Mouse (Mus musculus) liver, embryonic 16.5 days (tissue): Measurements from ENCODE around the gene Ippk. TPM values are rescaled to one million over a fixed set of nuclear protein-coding genes. Genes with fewer than 3 reads are reported as not detected.

Experiments used
- ATAC-seq: fragments of 200-750 bp; cut with Nextera tagmentation; 2 replicates; pipeline ENCODE4 v1.8.0; 2017; ENCODE audit warnings: low read depth, mild to moderate bottlenecking, moderate number of reproducible peaks, moderate library complexity
- H3K27ac ChIP-seq: fragments of 300-500 bp; sonication (generic); 2 replicates; pipeline ENCODE4 v1.5.1; 2014; ENCODE audit warnings: mild to moderate bottlenecking, low read length
- H3K27me3 ChIP-seq: fragments of 300-500 bp; sonication (generic); 2 replicates; pipeline ENCODE4 v1.6.1; 2014; ENCODE audit warnings: low read depth, low read length, mixed read lengths; ENCODE audit not compliant: control insufficient read depth, insufficient read depth
- H3K36me3 ChIP-seq: fragments of 300-500 bp; sonication (generic); 2 replicates; pipeline ENCODE4 v1.6.1; 2014; ENCODE audit warnings: mild to moderate bottlenecking; ENCODE audit not compliant: control insufficient read depth, insufficient read depth
- H3K4me1 ChIP-seq: fragments of 300-500 bp; sonication (generic); 2 replicates; pipeline ENCODE4 v1.6.1; 2014; ENCODE audit warnings: low read depth, low read length, mixed read lengths; ENCODE audit not compliant: control insufficient read depth
- H3K4me2 ChIP-seq: fragments of 300-500 bp; sonication (generic); 2 replicates; pipeline ENCODE4 v1.6.1; 2014; ENCODE audit warnings: low read depth, low read length, mixed read lengths
- H3K4me3 ChIP-seq: fragments of 300-500 bp; sonication (generic); 2 replicates; pipeline ENCODE4 v1.5.1; 2014; ENCODE audit warnings: low read depth, mild to moderate bottlenecking, low read length
- H3K9ac ChIP-seq: fragments of 300-500 bp; sonication (generic); 2 replicates; pipeline ENCODE4 v1.6.1; 2014; ENCODE audit warnings: low read depth, low read length
- H3K9me3 ChIP-seq: fragments of 300-500 bp; sonication (generic); replicated peaks from 2 replicates; pipeline ENCODE4 v1.6.1; 2016; ENCODE audit warnings: low read length; ENCODE audit not compliant: control insufficient read depth
- WGBS: fragments of 180-500 bp; shearing (Covaris S2); extraction: QIAGEN DNeasy Blood & Tissue Kit; methylation state at CpG from one replicate; pipeline ENCODE4 v1.1.7; 2014; ENCODE audit not compliant: insufficient replicate concordance; 5-methylcytosine and 5-hydroxymethylcytosine counted together
- polyA plus RNA-seq: library from polyadenylated mRNA; unstranded; fragments of >200 nt; fragmentation: Nextera tagmentation; extraction: Ambion mirVana; gene quantifications from 2 replicates; pipeline ENCODE4 v1.2.1, GENCODE M21; 2015

The Ippk gene
- polyA plus RNA-seq, 1 experiment from 2014 or later = 6.8 TPM

GRCm38 (mm10) chr13:49384751-49385463 is 36.1 kb upstream of the Ippk start:
- Histone ChIP-seq H3K4me1 (peaks cover 2% of the 10 kb centered on the region; the same call in 1 of the 2 replicates), H3K36me3 (peaks cover 33% of the 10 kb centered on the region), H3K4me3 (no peak overlapping the region), H3K9me3 (no peaks in the 10 kb centered on the region), H3K27ac (no peak overlapping the region), H3K27me3 (no peaks in the 10 kb centered on the region), H3K9ac (no peak overlapping the region), H3K4me2 (no peak overlapping the region)
- 74% methylated on average over 16 of the region's 16 CpGs for WGBS
- no peak for ATAC-seq

GRCm38 (mm10) chr13:49391374-49391773 is 29.7 kb upstream of the Ippk start:
- Histone ChIP-seq H3K27me3 (no peaks in the 10 kb centered on the region), H3K4me3 (no peak overlapping the region), H3K9me3 (no peaks in the 10 kb centered on the region; the same call in 1 of the 2 replicates), H3K4me2 (no peak overlapping the region), H3K27ac (no peak overlapping the region), H3K4me1 (peaks cover 5% of the 10 kb centered on the region), H3K9ac (no peak overlapping the region), H3K36me3 (peaks cover 4% of the 10 kb centered on the region)
- no peak for ATAC-seq
- WGBS = 85% methylated on average over 2 of the region's 2 CpGs

GRCm38 (mm10) chr13:49393579-49393978 is 27.5 kb upstream of the Ippk start:
- Histone ChIP-seq H3K4me1 (peaks cover 5% of the 10 kb centered on the region), H3K36me3 (no peaks in the 10 kb centered on the region), H3K4me2 (no peak overlapping the region), H3K9ac (no peak overlapping the region), H3K27ac (no peak overlapping the region), H3K9me3 (no peaks in the 10 kb centered on the region; the same call in 1 of the 2 replicates), H3K27me3 (no peaks in the 10 kb centered on the region), H3K4me3 (no peak overlapping the region)
- 33% methylated on average over 1 of the region's 1 CpGs for WGBS
- no peak for ATAC-seq

DNA sequence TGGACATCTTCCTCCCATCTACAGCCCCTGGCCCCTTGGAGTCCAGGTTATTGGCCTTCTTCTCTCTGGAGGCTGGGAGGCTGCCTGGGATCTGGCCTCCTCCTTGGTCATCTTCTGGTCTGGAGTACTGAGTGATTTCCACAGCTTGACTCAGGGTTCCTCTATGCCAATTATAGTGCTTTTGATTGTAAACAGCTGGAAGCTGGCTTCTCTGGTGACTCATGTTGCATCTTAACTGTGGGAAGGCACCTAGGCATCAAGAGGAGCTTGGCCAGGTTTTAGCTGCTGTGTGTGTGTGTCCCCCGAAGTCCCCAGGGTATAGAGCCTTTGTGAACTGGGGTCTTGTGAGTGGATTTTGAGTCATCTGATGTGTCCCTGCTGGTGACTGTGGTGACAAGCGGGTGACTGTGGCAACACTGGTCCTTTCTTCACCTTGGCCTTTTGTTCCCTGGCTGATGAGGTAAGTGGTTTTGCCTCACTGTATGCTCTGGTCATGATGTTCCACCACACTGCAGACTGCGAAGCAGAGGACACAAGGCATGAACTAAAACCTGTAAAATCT is 26.1 kb upstream of the Ippk start:
- Histone ChIP-seq H3K36me3 (no peaks in the 10 kb centered on the region), H3K27me3 (no peaks in the 10 kb centered on the region), H3K27ac (no peak overlapping the region), H3K9ac (no peak overlapping the region), H3K9me3 (no peaks in the 10 kb centered on the region; the same call in 1 of the 2 replicates), H3K4me2 (no peak overlapping the region), H3K4me1 (peaks cover 5% of the 10 kb centered on the region), H3K4me3 (no peak overlapping the region)
- no peak for ATAC-seq
- WGBS = 57% methylated on average over 3 of the region's 3 CpGs

DNA sequence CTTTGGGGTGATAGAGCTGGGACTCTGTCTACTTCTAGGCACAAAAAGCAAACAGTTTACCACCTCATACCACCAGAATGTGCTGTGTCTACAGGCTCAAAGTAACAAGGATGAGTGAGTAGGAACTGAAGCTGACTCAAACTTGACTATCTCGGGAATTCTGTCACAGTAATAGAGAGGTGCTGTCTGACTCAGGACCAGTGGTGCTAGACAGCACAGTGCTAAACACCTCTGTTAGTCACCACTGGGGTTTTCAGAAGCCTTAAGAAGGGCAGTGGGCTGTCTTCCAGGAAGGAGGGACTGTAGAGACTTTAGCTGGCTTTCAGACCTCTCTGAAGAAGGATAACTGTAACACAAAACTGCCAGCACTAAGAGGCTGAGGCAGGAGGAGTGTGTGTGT is 24.3 kb upstream of the Ippk start:
- H3K4me1 ChIP-seq = peaks cover 5% of the 10 kb centered on the region
- H3K4me2 ChIP-seq = no peak overlapping the region
- WGBS = 57% methylated on average over 1 of the region's 1 CpGs
- H3K4me3 ChIP-seq = no peak overlapping the region
- no peak overlapping the region for H3K9ac ChIP-seq
- no peaks in the 10 kb centered on the region for H3K9me3 ChIP-seq
- H3K36me3 ChIP-seq = no peaks in the 10 kb centered on the region
- ATAC-seq = no peak
- no peaks in the 10 kb centered on the region for H3K27me3 ChIP-seq
- no peak overlapping the region for H3K27ac ChIP-seq

DNA sequence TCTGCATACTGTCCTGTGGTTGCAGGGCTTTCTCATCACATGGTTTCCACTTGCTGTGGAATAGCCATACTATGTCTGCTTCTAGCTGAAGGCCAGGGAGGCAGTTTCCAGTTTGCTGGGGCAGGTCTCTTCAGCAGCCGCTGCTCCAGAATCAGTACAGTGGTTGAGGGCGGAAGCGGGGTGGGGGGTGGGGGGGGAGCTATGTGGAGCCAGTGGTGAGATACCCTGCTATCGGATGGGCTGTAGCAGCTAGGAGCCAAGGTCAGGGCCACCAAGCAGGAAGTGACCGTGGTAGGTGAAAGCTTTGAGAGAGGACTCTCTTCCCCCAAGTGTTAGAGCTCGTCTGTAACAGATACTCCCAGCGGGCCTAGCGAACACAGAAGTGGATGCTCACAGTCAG is 22.9 kb upstream of the Ippk start:
- Histone ChIP-seq H3K4me3 (no peak overlapping the region), H3K4me2 (no peak overlapping the region), H3K4me1 (peaks cover 4% of the 10 kb centered on the region), H3K27me3 (no peaks in the 10 kb centered on the region), H3K9me3 (no peaks in the 10 kb centered on the region), H3K9ac (no peak overlapping the region), H3K27ac (no peak overlapping the region), H3K36me3 (no peaks in the 10 kb centered on the region)
- ATAC-seq = no peak
- WGBS = 35% methylated on average over 8 of the region's 8 CpGs

DNA sequence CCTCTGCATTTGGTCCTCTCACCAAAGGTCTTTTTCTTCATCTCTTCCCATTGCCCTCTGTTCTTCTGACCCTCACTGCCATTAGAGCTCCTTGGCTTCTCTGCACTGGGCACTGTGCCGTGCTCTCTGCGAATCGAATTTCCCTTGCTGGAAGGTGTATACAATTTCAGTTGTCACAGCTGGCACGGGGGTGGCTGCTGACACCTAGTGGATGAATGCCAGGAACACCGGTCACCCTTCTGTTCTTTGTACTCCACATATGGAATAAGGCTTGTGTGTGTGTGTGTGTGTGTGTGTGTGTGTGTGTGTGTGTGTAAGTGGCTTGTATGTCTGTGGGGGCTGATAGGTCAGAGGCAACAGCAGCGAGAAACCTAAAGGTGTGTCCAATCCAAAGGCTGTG is 20.9 kb upstream of the Ippk start:
- ATAC-seq = no peak
- 46% methylated on average over 6 of the region's 6 CpGs for WGBS
- Histone ChIP-seq H3K4me1 (no peaks in the 10 kb centered on the region), H3K27me3 (no peaks in the 10 kb centered on the region), H3K4me2 (no peak overlapping the region), H3K9ac (no peak overlapping the region), H3K36me3 (no peaks in the 10 kb centered on the region), H3K9me3 (no peaks in the 10 kb centered on the region), H3K27ac (no peak overlapping the region), H3K4me3 (no peak overlapping the region)

DNA sequence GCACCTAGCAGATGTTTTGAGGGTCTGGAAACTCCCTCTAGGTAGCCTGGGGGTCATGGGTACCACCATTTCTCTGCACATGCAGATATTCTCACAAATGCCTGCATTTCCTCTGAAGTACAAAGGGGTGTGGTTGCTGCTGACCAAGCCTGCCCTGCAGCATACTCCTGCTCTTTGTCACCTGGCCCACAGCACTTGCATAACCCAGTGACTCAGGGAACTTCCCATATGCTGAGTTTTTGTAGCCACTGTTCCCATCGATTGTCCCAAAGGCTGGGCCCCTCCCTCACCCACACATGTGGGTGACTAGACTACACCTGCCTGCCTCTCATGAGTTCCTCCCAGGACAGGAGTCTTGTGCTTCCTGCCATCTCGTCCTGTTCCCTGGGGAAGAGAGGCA is 18.4 kb upstream of the Ippk start:
- no peaks in the 10 kb centered on the region for H3K36me3 ChIP-seq
- H3K9me3 ChIP-seq = no peaks in the 10 kb centered on the region
- H3K9ac ChIP-seq = no peak overlapping the region
- no peak overlapping the region for H3K4me2 ChIP-seq
- no peak overlapping the region for H3K27ac ChIP-seq
- H3K4me3 ChIP-seq = no peak overlapping the region
- 40% methylated on average over 2 of the region's 2 CpGs for WGBS
- no peaks in the 10 kb centered on the region for H3K4me1 ChIP-seq
- ATAC-seq = no peak
- H3K27me3 ChIP-seq = no peaks in the 10 kb centered on the region

- H3K27me3 ChIP-seq = no peaks in the 10 kb centered on the region
- H3K9me3 ChIP-seq = no peaks in the 10 kb centered on the region
- no peaks in the 10 kb centered on the region for H3K4me1 ChIP-seq
- no peak for ATAC-seq
- no peak overlapping the region for H3K9ac ChIP-seq
- H3K27ac ChIP-seq = no peak overlapping the region
- no peaks in the 10 kb centered on the region for H3K36me3 ChIP-seq
- no peak overlapping the region for H3K4me2 ChIP-seq
- no peak overlapping the region for H3K4me3 ChIP-seq
Measured at GRCm38 (mm10) chr13:49407795-49408194, 13.3 kb upstream of the Ippk start.
